Mouse (Mus musculus) embryonic facial prominence, embryonic 11.5 days (tissue): ENCODE measurements around the gene Glt28d2. TPM values are rescaled to one million over a fixed set of nuclear protein-coding genes. Genes with fewer than 3 reads are reported as not detected.

Experiments used
- polyA plus RNA-seq: library from polyadenylated mRNA; unstranded; fragments of >200 nt; fragmentation: Nextera tagmentation; extraction: Ambion mirVana; gene quantifications from 2 replicates; pipeline ENCODE4 v1.2.1, GENCODE M21; 2014

The Glt28d2 gene
- polyA plus RNA-seq, 1 experiment from 2014 or later = 0.94 TPM

Other genes with a start within 250 kb of the Glt28d2 start
- gene Fam160a1, start 70.2 kb downstream of the Glt28d2 start, polyA plus RNA-seq = 1.6 TPM in 2 replicates
- 2.0 and 3.2 TPM in 2 replicates for gene Gm37240, start within 50 bp of the Glt28d2 start, polyA plus RNA-seq
- 15.7 and 20.0 TPM in 2 replicates for gene Sh3d19, start 83.6 kb upstream of the Glt28d2 start, polyA plus RNA-seq
- gene Prss48, start 115.0 kb upstream of the Glt28d2 start, polyA plus RNA-seq = not detected in 2 replicates